ENCODE assay signal across 11 mouse cellular contexts in the genomic region with DNA sequence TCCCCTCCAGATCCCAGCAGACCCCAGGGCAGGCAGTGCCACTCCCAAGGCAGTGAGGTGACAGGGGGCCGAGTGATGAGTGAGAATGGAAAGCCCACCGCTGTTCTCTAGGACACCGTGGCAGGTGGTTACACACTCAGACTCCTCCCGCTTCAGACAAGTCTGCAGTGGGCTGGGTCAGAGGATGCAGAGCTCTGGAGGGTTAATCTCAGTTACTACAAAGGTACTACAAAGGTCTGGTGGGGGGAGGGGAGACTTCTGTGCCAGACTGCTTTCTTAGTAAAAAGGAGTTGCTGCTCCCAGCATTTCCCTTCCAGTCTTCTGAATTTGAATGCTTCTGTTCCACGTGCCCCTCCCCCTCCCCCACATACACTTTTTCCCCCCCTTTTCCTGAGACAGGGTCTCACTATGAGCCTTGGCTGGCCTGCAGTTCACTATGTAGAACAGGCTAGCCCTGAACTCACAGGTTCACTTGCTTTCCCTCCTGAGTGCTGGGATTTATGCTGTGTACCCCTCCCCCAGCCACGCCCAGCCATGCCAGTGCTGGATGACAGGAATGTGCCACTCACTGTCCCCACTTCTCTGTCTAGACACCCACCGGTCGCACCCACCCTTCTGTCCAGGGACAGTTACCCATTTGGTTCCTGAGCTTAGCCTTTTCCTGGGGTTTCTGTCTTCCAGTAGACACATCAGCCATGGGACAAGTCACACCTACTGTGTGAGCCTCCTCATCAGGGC.
A peak's percentile ranks its signal among the peaks of the same experiment; 100 is the strongest.
DNase-seq lines count a peak whose midpoint lies in the region; ATAC-seq and TF ChIP-seq lines count a peak whose summit lies in the region.
"Had no signal": no experiment of that assay in that cellular context is flagged by ENCODE, and none has a peak within 500 bp of the region (broad histone marks: within the 10 kb centered on the region; RNA-seq: fewer than 3 reads in every experiment).

No protein-coding gene starts in this region.

- DNase-seq in lung, adult 2 months: peak; percentile 48
- DNase-seq in lung, adult 18-20 months: no peak
- peak; percentile 99 for DNase-seq in R1 (ENCODE audit: low read depth, low spot score)
- DNase-seq in adrenal gland, adult 2 months: no peak
- no peak for DNase-seq in layer of hippocampus, postnatal 25 days (ENCODE audit: extremely low spot score in 1 of 2, low spot score in 1 of 2)

- H3K27me3 ChIP-seq in forebrain, embryonic 13.5 days: no peaks in the 10 kb centered on the region
- no peaks in the 10 kb centered on the region for H3K27me3 ChIP-seq in stomach, embryonic 14.5 days (ENCODE audit: control insufficient read depth, insufficient read depth, low read length)
- H3K27me3 ChIP-seq: CH12.LX had no signal

- H3K36me3 ChIP-seq in forebrain, embryonic 13.5 days (ENCODE audit: poor library complexity, severe bottlenecking): no peaks in the 10 kb centered on the region
- H3K36me3 ChIP-seq in stomach, embryonic 14.5 days (ENCODE audit: control insufficient read depth, insufficient read depth, low read length): no peaks in the 10 kb centered on the region
- H3K36me3 ChIP-seq: heart, embryonic 13.5 days had no signal

- peak overlapping the region; percentile 19; the same call in 1 of the 2 replicates for H3K27ac ChIP-seq in forebrain, embryonic 13.5 days
- no peak overlapping the region for H3K27ac ChIP-seq in stomach, embryonic 14.5 days (ENCODE audit: low read length)
- H3K27ac ChIP-seq: heart, embryonic 13.5 days had no signal

- WGBS in lung, adult 2 months: 56% methylated on average over 8 of the region's 8 CpGs
- WGBS in forebrain, embryonic 13.5 days: 25% methylated on average over 8 of the region's 8 CpGs
- WGBS in stomach, embryonic 14.5 days: 41% methylated on average over 8 of the region's 8 CpGs

- H3K9ac ChIP-seq in forebrain, embryonic 13.5 days: peak overlapping the region; percentile 37
- no peak overlapping the region for H3K9ac ChIP-seq in stomach, embryonic 14.5 days (replicated peaks; ENCODE audit: low read depth, low read length)
- H3K9ac ChIP-seq: heart, embryonic 13.5 days had no signal

- ATAC-seq in forebrain, embryonic 13.5 days: peak; percentile 38; the same call in 1 of the 2 replicates
- peak; percentile 43; the same call in 1 of the 2 replicates for ATAC-seq in stomach, embryonic 14.5 days (ENCODE audit: insufficient number of reproducible peaks, insufficient read depth, low FRiP score, low read depth)
- ATAC-seq: inflammation-experienced regulatory T-cells, adult 6 months had no signal

- TF ChIP-seq CTCF in lung, adult 2 months (IDR thresholded peaks at IDR 0.05; ENCODE audit: insufficient read depth, low read length): no peak

- H3K4me1 ChIP-seq in lung, adult 2 months (ENCODE audit: control insufficient read depth, insufficient read depth, low read length): peaks cover 6% of the 10 kb centered on the region
- H3K4me1 ChIP-seq in forebrain, embryonic 13.5 days: peaks cover 41% of the 10 kb centered on the region
- peaks cover 26% of the 10 kb centered on the region; the same call in 1 of the 2 replicates for H3K4me1 ChIP-seq in stomach, embryonic 14.5 days (ENCODE audit: control insufficient read depth, insufficient read depth, low read length)

- H3K9me3 ChIP-seq in forebrain, embryonic 13.5 days (replicated peaks): no peaks in the 10 kb centered on the region
- no peaks in the 10 kb centered on the region for H3K9me3 ChIP-seq in stomach, embryonic 14.5 days (ENCODE audit: control insufficient read depth, low read depth, low read length)
- H3K9me3 ChIP-seq: heart, embryonic 13.5 days had no signal

- no peak overlapping the region for H3K4me2 ChIP-seq in forebrain, embryonic 13.5 days
- no peak overlapping the region for H3K4me2 ChIP-seq in stomach, embryonic 14.5 days (replicated peaks; ENCODE audit: low read depth, low read length)
- H3K4me2 ChIP-seq: heart, embryonic 13.5 days had no signal

- TF ChIP-seq POLR2A in lung, adult 2 months (IDR thresholded peaks at IDR 0.05; ENCODE audit: borderline replicate concordance, extremely low read depth, low read depth, low read length): no peak

- no peak overlapping the region for H3K4me3 ChIP-seq in lung, adult 2 months (replicated peaks; ENCODE audit: extremely low read depth, low read depth, low read length)
- H3K4me3 ChIP-seq in forebrain, embryonic 13.5 days: no peak overlapping the region
- H3K4me3 ChIP-seq in stomach, embryonic 14.5 days (ENCODE audit: low read depth, low read length): no peak overlapping the region
- H3K4me3 ChIP-seq: heart, embryonic 13.5 days; megakaryocyte, embryonic 14.5 days had no signal

Comparison
In these comparisons a context has a peak if more than half of its experiments do, and no peak if none do; other contexts are left out.
1. DNase-seq: peak in lung, adult 2 months (single experiment) and R1 (single experiment); none in lung, adult 18-20 months (0 of 2), adrenal gland, adult 2 months (single experiment) and layer of hippocampus, postnatal 25 days (0 of 2).